Mouse (Mus musculus) small intestine, adult 2 months (tissue): ENCODE measurements around the gene Lmnb2.

Experiments used
- CTCF ChIP-seq: fragments of 200-500 bp; IDR thresholded peaks from 2 replicates; pipeline ENCODE4 v1.5.1; 2012; ENCODE audit warnings: low read depth, mild to moderate bottlenecking, control low read depth, inconsistent platforms, low read length, moderate library complexity, mixed read lengths; ENCODE audit not compliant: insufficient replicate concordance, insufficient read length; ENCODE audit errors: extremely low read depth
- POLR2A ChIP-seq: fragments of 200-500 bp; IDR thresholded peaks from 2 replicates; pipeline ENCODE4 v1.6.1; 2012; ENCODE audit warnings: low read depth, mild to moderate bottlenecking, control low read depth, inconsistent platforms, low read length, moderate library complexity

GRCm38 (mm10) chr10:80935241-80935640 lies 17.2 kb upstream of the Lmnb2 start:
- TF ChIP-seq CTCF (no peak), POLR2A (no peak)
